Mouse (Mus musculus) Patski (cell line): Measurements from ENCODE around the gene Mt2. TPM values are rescaled to one million over a fixed set of nuclear protein-coding genes. Genes with fewer than 3 reads are reported as not detected.

Experiments used
- ATAC-seq: fragments of 100-300 bp; one replicate; pipeline ENCODE4 v1.8.0; 2021
- CTCF ChIA-PET: fragments of 350-600 bp; sonication (Branson Sonifier 250); formaldehyde crosslinking; loops from one replicate; lab custom pipeline; 2022; ENCODE audit warnings: inconsistent platforms; lab: Charles Lee
- POLR2A ChIA-PET: fragments of 350-600 bp; sonication (Branson Sonifier 250); formaldehyde crosslinking; loops from one replicate; lab custom pipeline; 2022; ENCODE audit warnings: antibody characterized with exemption, inconsistent platforms; lab: Charles Lee
- DNase-seq: peaks from one replicate; pipeline ENCODE4 v3.0.0-alpha.2; 2011; ENCODE audit warnings: low read depth, low spot score
- H3K27me3 ChIP-seq: fragments of 371-371 bp; one replicate; pipeline ENCODE4 v1.5.1; 2021
- CTCF ChIP-seq: fragments of 100-300 bp; IDR thresholded peaks from one replicate; pipeline ENCODE4 v1.5.1; 2021
- in situ Hi-C: fragments of 300-500 bp; cut with MboI; formaldehyde crosslinking; loops from 3 replicates; pipeline ENCODE4 v1.11.1; 2018; ENCODE audit warnings: low pct_unique_long_range_greater_than_20kb, mixed read lengths
- polyA plus RNA-seq: library from polyadenylated mRNA; unstranded; gene quantifications from one replicate; pipeline ENCODE4 v1.2.3, GENCODE M21; 2021

Mt2 gene
- polyA plus RNA-seq, 1 experiment from 2014 or later, result 92.3 TPM

DNA sequence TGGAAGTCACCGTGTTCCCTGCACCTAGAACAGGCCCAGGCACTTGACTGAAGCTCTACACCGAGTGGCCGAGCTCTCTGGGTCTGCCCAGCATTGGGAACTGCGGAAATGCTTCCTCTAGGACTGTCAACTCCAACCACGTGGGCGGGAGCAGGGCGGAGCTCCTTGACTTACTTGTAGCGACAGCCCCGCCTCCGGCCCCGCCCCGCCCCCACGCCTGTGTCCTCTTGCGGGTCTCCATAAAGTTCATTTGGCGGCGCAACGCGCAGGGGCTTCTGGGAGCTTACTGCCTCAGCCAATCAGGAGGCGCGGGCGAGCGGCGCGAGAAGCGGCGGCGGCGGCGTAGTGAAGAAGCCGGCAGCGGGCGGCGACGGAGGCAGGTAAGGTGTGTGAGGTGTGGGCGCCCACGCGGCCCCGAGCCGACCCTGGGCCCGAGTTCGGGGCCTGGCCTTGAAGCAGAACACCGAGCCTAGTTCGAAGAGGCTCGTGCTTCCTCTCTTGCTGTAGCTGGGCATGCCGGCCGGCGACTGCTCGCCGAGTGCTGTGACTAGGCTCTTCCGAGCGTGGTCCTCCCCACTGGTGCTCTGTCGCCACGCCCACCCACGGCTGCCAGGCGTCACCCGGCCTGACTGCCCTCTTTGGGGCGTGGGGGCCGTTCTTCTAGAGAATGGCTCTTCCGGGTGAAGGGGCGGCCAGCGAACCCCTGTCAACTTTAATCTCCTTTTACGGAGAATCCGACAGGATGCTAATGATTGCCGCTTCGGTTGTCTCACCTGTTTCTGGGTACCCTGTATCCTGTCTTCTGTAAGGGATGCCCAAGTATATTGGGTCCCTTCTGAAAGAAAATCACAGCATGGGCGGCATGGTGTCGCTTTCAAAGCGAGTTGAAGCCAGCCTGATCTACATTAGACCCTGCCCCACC is 42.0 kb downstream of the Mt2 start, which contains the start of gene Nup93:
Nup93 (plus strand) TSS at position 313 of the 922 bp plus-strand sequence.
- ChIA-PET POLR2A (no interaction called here), CTCF (interaction anchor here (1.0 to 1.6 kb wide), 4 partner anchors 9 to 28 kb away, joined by 3 to 10 read pairs (median 3); no protein-coding TSS in a partner anchor)
- no peaks in the 10 kb centered on the region for H3K27me3 ChIP-seq
- in situ Hi-C loops, result no loop called here
- DNase-seq, result peak; percentile 84
- peak; percentile 94 for ATAC-seq
- no peak for TF ChIP-seq CTCF

Other genes with a start within 250 kb of the Mt2 start
- gene Amfr, start 159.8 kb upstream of the Mt2 start, polyA plus RNA-seq, result 203 TPM
- gene Nudt21, start 135.6 kb upstream of the Mt2 start, polyA plus RNA-seq, result 59.9 TPM
- gene Ogfod1, start 135.5 kb upstream of the Mt2 start, polyA plus RNA-seq, result 13.4 TPM
- gene Bbs2, start 73.7 kb upstream of the Mt2 start, polyA plus RNA-seq, result 28.0 TPM
- not detected for gene Mt4, start 35.5 kb upstream of the Mt2 start, polyA plus RNA-seq
- not detected for gene Mt3, start 20.1 kb upstream of the Mt2 start, polyA plus RNA-seq
- gene Mt1, start 6.4 kb downstream of the Mt2 start, polyA plus RNA-seq, result 131 TPM
- 54.0 TPM for gene Nup93, start 41.9 kb downstream of the Mt2 start, polyA plus RNA-seq
- 0.23 TPM for gene Slc12a3, start 156.5 kb downstream of the Mt2 start, polyA plus RNA-seq
- gene Herpud1, start 213.8 kb downstream of the Mt2 start, polyA plus RNA-seq, result 77.7 TPM